Mouse (Mus musculus) embryonic fibroblast, embryonic 13.5 days (primary cell): Measurements from ENCODE around the gene Vmn2r10.
"Not testable (repeated sequence)": the region's sequence is repeated elsewhere in the genome, so short reads cannot be mapped to it uniquely, and the experiment has no call there.

ENCODE experiments used
- CTCF ChIP-seq: IDR thresholded peaks from 2 replicates; pipeline ENCODE4 v1.5.1; 2011; ENCODE audit warnings: mild to moderate bottlenecking, control low read depth, low read length, moderate library complexity, borderline replicate concordance; ENCODE audit not compliant: insufficient read depth
- POLR2A ChIP-seq: IDR thresholded peaks from 2 replicates; pipeline ENCODE4 v1.6.1; 2011; ENCODE audit warnings: low read depth, mild to moderate bottlenecking, control low read depth, low read length, moderate library complexity

- TF ChIP-seq CTCF, POLR2A: not testable (repeated sequence)
Measured at GRCm38 (mm10) chr5:109006427-109006826, at the start of gene Vmn2r10.
